Mouse (Mus musculus) liver, adult 2 months (tissue): Measurements from ENCODE around the gene Pdzk1. TPM values are rescaled to one million over a fixed set of nuclear protein-coding genes. Genes with fewer than 3 reads are reported as not detected.

Experiments
- DNase-seq: peaks from one replicate; pipeline ENCODE4 v3.0.0-alpha.2; 2011; ENCODE audit warnings: low read depth, low spot score; ENCODE audit errors: extremely low read depth
- H3K27ac ChIP-seq: fragments of 200-500 bp; replicated peaks from 2 replicates; pipeline ENCODE4 v1.5.1; 2012; ENCODE audit warnings: low read depth, mild to moderate bottlenecking, control low read depth, inconsistent platforms, low read length; ENCODE audit not compliant: insufficient read depth
- H3K27me3 ChIP-seq: fragments of 200-500 bp; 2 replicates; pipeline ENCODE4 v1.6.1; 2012; ENCODE audit warnings: mild to moderate bottlenecking, moderate library complexity, low read length, inconsistent platforms; ENCODE audit not compliant: control insufficient read depth, insufficient read depth
- H3K36me3 ChIP-seq: fragments of 200-500 bp; 2 replicates; pipeline ENCODE4 v1.6.1; 2012; ENCODE audit warnings: low read length, inconsistent platforms; ENCODE audit not compliant: control insufficient read depth, insufficient read depth
- H3K4me1 ChIP-seq: fragments of 200-500 bp; 2 replicates; pipeline ENCODE4 v1.6.1; 2011; ENCODE audit warnings: low read length; ENCODE audit not compliant: control insufficient read depth, insufficient read depth
- H3K4me3 ChIP-seq: fragments of 200-500 bp; 2 replicates; pipeline ENCODE4 v1.5.1; 2011; ENCODE audit warnings: low read depth, mild to moderate bottlenecking, control low read depth, low read length, moderate library complexity; ENCODE audit not compliant: insufficient read depth
- H3K79me2 ChIP-seq: fragments of 200-500 bp; 2 replicates; pipeline ENCODE4 v1.6.1; 2012; ENCODE audit warnings: inconsistent platforms, mild to moderate bottlenecking, low read length, moderate library complexity; ENCODE audit not compliant: control insufficient read depth, insufficient read depth
- H3K9ac ChIP-seq: fragments of 200-500 bp; 2 replicates; pipeline ENCODE4 v1.6.1; 2012; ENCODE audit warnings: low read depth, mild to moderate bottlenecking, control low read depth, inconsistent platforms, low read length
- CTCF ChIP-seq: fragments of 200-500 bp; IDR thresholded peaks from 2 replicates; pipeline ENCODE4 v1.5.1; 2011; ENCODE audit warnings: low read depth, low read length, control low read depth
- POLR2A ChIP-seq: fragments of 200-500 bp; IDR thresholded peaks from 2 replicates; pipeline ENCODE4 v1.6.1; 2011; ENCODE audit warnings: low read length, control low read depth; ENCODE audit not compliant: insufficient read depth; ENCODE audit errors: extremely low read depth
- WGBS: fragments of 180-500 bp; shearing (Covaris S2); methylation state at CpG from one replicate; pipeline ENCODE4 v1.1.7; 2018; 5-methylcytosine and 5-hydroxymethylcytosine counted together
- polyA plus RNA-seq: library from polyadenylated mRNA; depleted of rRNA; stranded (reverse); fragments of >200 nt; gene quantifications from 2 replicates; pipeline ENCODE4 v1.2.3, GENCODE M21; 2012
- total RNA-seq: library from RNA; depleted of rRNA; stranded (reverse); fragments of >200 nt; gene quantifications from 2 replicates; pipeline ENCODE4 v1.2.3, GENCODE M21; 2014

Pdzk1 gene
- total and polyA plus RNA-seq, 2 experiments, result 20.1 to 60.4 TPM

DNA sequence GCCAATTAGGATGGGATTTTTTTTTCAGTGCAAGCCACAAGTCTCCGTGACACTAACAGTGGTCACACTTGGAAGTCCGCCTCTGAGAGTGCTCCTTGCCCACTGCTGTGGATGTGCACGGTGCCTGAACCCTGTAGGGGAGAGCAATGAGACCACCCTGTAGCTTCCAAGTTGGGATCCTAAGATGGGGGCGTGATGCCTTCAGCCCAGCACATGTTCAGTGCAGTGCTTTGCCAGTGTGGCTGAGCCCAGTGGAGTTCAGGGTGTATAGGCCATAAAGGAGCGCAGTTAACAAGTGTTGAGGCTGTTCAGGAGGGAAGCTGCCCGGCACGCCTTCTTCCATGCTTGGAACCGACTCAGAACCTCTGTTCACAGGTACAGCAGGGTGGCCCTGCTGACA, 39.5 kb downstream of the Pdzk1 start:
- Histone ChIP-seq H3K4me1 (no peaks in the 10 kb centered on the region), H3K9ac (no peak overlapping the region), H3K27ac (no peak overlapping the region), H3K27me3 (no peaks in the 10 kb centered on the region), H3K79me2 (no peaks in the 10 kb centered on the region), H3K4me3 (no peak overlapping the region), H3K36me3 (peaks cover 24% of the 10 kb centered on the region; the same call in 1 of the 2 replicates)
- WGBS, result 94% methylated on average over 8 of the region's 8 CpGs
- TF ChIP-seq CTCF, result no peak
- no peak for TF ChIP-seq POLR2A
- DNase-seq, result no peak

DNA sequence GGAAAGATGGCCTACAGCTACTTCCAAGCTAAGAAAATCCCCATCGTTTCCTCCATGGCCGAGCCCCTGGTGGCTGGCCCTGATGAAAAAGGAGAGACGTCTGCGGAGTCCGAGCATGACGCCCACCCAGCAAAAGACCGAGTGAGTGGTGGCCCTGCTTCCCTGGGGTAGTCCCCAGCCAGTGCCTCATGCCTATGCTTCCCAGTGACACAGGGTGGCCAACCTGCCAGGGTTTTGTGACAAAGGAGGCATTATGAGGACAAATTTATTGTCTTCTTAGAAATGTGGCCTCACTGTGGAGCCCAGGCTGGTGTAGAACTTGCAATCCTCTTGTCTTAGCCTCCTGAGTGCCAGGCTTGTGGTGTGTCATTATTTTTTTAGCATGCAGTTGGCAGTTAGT, 40.0 kb downstream of the Pdzk1 start:
- Histone ChIP-seq H3K4me1 (no peaks in the 10 kb centered on the region), H3K4me3 (no peak overlapping the region), H3K27ac (no peak overlapping the region), H3K27me3 (no peaks in the 10 kb centered on the region), H3K9ac (no peak overlapping the region), H3K79me2 (no peaks in the 10 kb centered on the region), H3K36me3 (peaks cover 24% of the 10 kb centered on the region; the same call in 1 of the 2 replicates)
- TF ChIP-seq CTCF (no peak), POLR2A (no peak)
- 97% methylated on average over 7 of the region's 7 CpGs for WGBS
- DNase-seq, result no peak

DNA sequence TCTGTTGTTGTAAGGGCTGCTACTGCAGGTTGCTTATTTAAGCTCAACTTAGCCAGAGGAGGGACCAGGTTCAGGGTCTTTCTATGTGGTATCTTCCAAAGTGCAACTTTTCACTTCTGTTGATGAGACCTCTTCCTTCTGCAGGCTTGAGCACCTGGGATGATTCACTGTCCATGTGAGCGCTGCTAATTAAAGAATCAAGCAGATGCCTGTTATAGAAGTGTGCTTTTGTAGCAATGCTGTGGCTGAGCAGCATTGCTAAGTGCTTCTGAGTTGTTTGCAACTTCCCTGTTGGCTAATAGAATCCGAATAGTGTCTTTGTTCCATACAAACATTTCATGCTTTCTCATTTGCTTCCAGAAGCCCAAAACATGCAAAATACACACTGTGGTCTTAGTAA, 41.2 kb downstream of the Pdzk1 start:
- WGBS, result 97% methylated on average over 2 of the region's 2 CpGs
- no peaks in the 10 kb centered on the region for H3K79me2 ChIP-seq
- DNase-seq, result no peak
- H3K9ac ChIP-seq, result no peak overlapping the region
- H3K36me3 ChIP-seq, result peaks cover 24% of the 10 kb centered on the region; the same call in 1 of the 2 replicates
- H3K4me1 ChIP-seq, result peaks cover 6% of the 10 kb centered on the region; the same call in 1 of the 2 replicates
- H3K27ac ChIP-seq, result no peak overlapping the region
- no peaks in the 10 kb centered on the region for H3K27me3 ChIP-seq
- no peak overlapping the region for H3K4me3 ChIP-seq
- TF ChIP-seq POLR2A (no peak), CTCF (no peak)

DNA sequence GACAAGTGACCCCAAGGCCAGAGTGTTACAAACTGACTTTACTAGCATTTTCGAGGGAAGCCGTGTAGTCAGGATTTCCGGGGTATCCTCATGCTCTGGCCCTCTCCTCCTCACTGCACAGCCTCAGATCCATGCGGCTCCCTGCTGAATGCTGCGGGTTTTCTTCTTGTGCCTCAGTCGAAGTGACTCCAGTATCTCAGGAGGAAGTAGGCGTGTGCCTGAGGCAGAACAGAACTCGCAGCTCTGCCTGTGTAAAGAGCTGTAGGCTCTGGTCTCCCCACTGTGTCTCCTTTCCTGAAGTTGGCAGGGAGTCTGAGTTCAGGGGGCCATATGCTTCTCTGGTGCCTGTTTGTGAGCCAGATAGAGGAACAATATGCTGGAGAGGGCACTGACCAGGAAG, 42.0 kb downstream of the Pdzk1 start:
- no peak overlapping the region for H3K27ac ChIP-seq
- WGBS, result 87% methylated on average over 8 of the region's 8 CpGs
- peaks cover 24% of the 10 kb centered on the region; the same call in 1 of the 2 replicates for H3K36me3 ChIP-seq
- TF ChIP-seq CTCF (no peak), POLR2A (no peak)
- peaks cover 11% of the 10 kb centered on the region for H3K4me1 ChIP-seq
- no peak for DNase-seq
- no peaks in the 10 kb centered on the region for H3K27me3 ChIP-seq
- no peak overlapping the region for H3K9ac ChIP-seq
- H3K4me3 ChIP-seq, result no peak overlapping the region
- no peaks in the 10 kb centered on the region for H3K79me2 ChIP-seq

DNA sequence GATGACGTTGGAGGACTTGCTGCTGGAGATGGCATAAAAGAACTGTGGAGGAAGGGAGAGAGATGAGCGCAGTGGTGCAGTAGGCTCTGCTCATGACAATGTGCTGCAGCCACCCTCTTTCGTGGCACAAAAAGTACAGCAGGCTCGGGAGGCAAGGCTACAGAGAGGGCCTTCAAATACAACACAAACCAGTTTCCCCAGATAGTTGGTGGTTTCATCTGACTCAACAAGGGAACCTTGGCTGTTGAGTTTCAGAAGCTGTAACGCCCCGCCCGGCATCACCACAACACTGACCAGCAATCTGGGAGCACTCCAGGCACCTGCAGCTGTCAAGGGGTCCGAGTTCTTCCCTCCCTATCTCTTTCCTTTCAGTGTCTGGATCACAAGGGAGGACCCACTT, 43.4 kb downstream of the Pdzk1 start:
- H3K4me3 ChIP-seq, result no peak overlapping the region
- DNase-seq, result no peak
- TF ChIP-seq POLR2A (no peak), CTCF (no peak)
- no peak overlapping the region for H3K27ac ChIP-seq
- H3K9ac ChIP-seq, result no peak overlapping the region
- WGBS, result 94% methylated on average over 8 of the region's 8 CpGs
- peaks cover 24% of the 10 kb centered on the region; the same call in 1 of the 2 replicates for H3K36me3 ChIP-seq
- H3K27me3 ChIP-seq, result no peaks in the 10 kb centered on the region
- H3K4me1 ChIP-seq, result peaks cover 11% of the 10 kb centered on the region
- no peaks in the 10 kb centered on the region for H3K79me2 ChIP-seq

DNA sequence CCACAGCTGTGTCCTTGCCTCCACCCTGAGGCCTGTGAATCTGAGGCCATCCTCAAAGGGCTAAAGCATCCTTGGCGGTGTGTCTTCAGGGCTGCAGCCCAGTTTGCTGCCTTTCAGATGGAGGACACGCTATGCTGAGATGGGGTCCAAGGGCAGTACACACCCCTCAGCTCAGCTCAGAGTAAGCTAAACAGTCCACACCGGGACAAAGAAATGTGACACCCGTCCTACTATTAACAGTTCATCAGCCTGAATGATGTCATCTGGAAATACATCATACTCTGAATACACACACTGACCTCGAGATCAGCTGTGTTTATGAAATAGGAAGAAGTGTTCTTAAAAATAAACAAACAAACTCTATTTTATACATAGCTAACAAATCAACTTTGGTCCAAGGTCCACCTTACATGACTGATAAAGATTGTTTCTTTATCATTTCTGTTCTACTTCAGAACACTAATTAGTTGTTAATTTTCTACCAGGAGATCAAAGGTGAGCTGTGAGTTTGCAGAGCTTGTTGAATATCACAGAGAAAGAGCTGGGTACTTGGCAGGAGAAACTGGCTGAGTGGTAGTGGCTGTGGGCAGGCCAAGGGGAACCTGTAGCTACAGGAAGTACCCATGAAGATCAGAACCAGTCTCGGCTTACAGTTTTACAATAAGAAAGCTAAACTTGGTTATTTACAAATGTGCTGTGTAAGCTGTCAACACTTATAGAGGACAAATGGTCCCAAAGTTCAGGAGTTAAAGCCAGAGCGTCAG, 45.9 kb downstream of the Pdzk1 start:
- H3K79me2 ChIP-seq, result no peaks in the 10 kb centered on the region
- TF ChIP-seq CTCF (no peak), POLR2A (no peak)
- peaks cover 17% of the 10 kb centered on the region; the same call in 1 of the 2 replicates for H3K36me3 ChIP-seq
- DNase-seq, result peak; percentile 88
- peak overlapping the region; percentile 21; the same call in 1 of the 2 replicates for H3K27ac ChIP-seq
- H3K4me1 ChIP-seq, result peaks cover 11% of the 10 kb centered on the region
- WGBS, result 33% methylated on average over 7 of the region's 7 CpGs
- no peaks in the 10 kb centered on the region for H3K27me3 ChIP-seq
- no peak overlapping the region for H3K4me3 ChIP-seq
- H3K9ac ChIP-seq, result no peak overlapping the region
